Mouse (Mus musculus) hindbrain, embryonic 13.5 days (tissue): ENCODE results near the gene Nek8. TPM values are rescaled to one million over a fixed set of nuclear protein-coding genes. Genes with fewer than 3 reads are reported as not detected.

ENCODE experiments used
- ATAC-seq: fragments of 200-750 bp; cut with Nextera tagmentation; 2 replicates; pipeline ENCODE4 v1.8.0; 2017; ENCODE audit warnings: moderate TSS enrichment; ENCODE audit not compliant: low FRiP score
- H3K27ac ChIP-seq: fragments of 300-500 bp; sonication (generic); 2 replicates; pipeline ENCODE4 v1.5.1; 2015; ENCODE audit warnings: inconsistent platforms, mild to moderate bottlenecking, moderate library complexity
- H3K27me3 ChIP-seq: fragments of 300-500 bp; sonication (generic); 2 replicates; pipeline ENCODE4 v1.6.1; 2015; ENCODE audit warnings: mild to moderate bottlenecking, inconsistent platforms
- H3K36me3 ChIP-seq: fragments of 300-500 bp; sonication (generic); 2 replicates; pipeline ENCODE4 v1.6.1; 2015; ENCODE audit warnings: mild to moderate bottlenecking, inconsistent platforms
- H3K4me1 ChIP-seq: fragments of 300-500 bp; sonication (generic); replicated peaks from 2 replicates; pipeline ENCODE4 v1.6.1; 2015; ENCODE audit warnings: inconsistent platforms
- H3K4me2 ChIP-seq: fragments of 300-500 bp; sonication (generic); 2 replicates; pipeline ENCODE4 v1.6.1; 2015; ENCODE audit warnings: inconsistent platforms, mild to moderate bottlenecking, moderate library complexity
- H3K4me3 ChIP-seq: fragments of 300-500 bp; sonication (generic); 2 replicates; pipeline ENCODE4 v1.5.1; 2015; ENCODE audit warnings: mild to moderate bottlenecking, inconsistent platforms
- H3K9ac ChIP-seq: fragments of 300-500 bp; sonication (generic); 2 replicates; pipeline ENCODE4 v1.6.1; 2015; ENCODE audit warnings: mild to moderate bottlenecking, inconsistent platforms
- H3K9me3 ChIP-seq: fragments of 300-500 bp; sonication (generic); 2 replicates; pipeline ENCODE4 v1.6.1; 2016; ENCODE audit warnings: inconsistent platforms
- WGBS: fragments of 180-500 bp; shearing (Covaris S2); methylation state at CpG from one replicate; pipeline ENCODE4 v1.1.7; 2015; 5-methylcytosine and 5-hydroxymethylcytosine counted together
- polyA plus RNA-seq: library from polyadenylated mRNA; unstranded; fragments of >200 nt; fragmentation: Nextera tagmentation; extraction: Ambion mirVana; gene quantifications from 2 replicates; pipeline ENCODE4 v1.2.1, GENCODE M21; 2015

Gene Nek8
- polyA plus RNA-seq, 1 experiment from 2014 or later: 6.7 TPM

- Histone ChIP-seq H3K4me1 (peaks cover 16% of the 10 kb centered on the region), H3K4me2 (no peak overlapping the region), H3K9me3 (no peaks in the 10 kb centered on the region), H3K27ac (no peak overlapping the region), H3K36me3 (0 out of 2 replicates have a peak, but pooled peaks cover 3% of the 10 kb centered on the region), H3K27me3 (peaks cover 2% of the 10 kb centered on the region; the same call in 1 of the 2 replicates), H3K9ac (peak overlapping the region; percentile 10; the same call in 1 of the 2 replicates), H3K4me3 (no peak overlapping the region)
- ATAC-seq: no peak
- WGBS: 82% methylated on average over 16 of the region's 16 CpGs
Measured at GRCm38 (mm10) chr11:78172034-78172747, 4.3 kb downstream of the Nek8 start.

- H3K4me1 ChIP-seq: peaks cover 9% of the 10 kb centered on the region
- H3K27ac ChIP-seq: no peak overlapping the region
- no peak overlapping the region for H3K9ac ChIP-seq
- 0 out of 2 replicates have a peak, but pooled peaks cover 3% of the 10 kb centered on the region for H3K36me3 ChIP-seq
- WGBS: 68% methylated on average over 4 of the region's 4 CpGs
- no peak overlapping the region for H3K4me2 ChIP-seq
- H3K4me3 ChIP-seq: no peak overlapping the region
- H3K27me3 ChIP-seq: 0 out of 2 replicates have a peak, but pooled peaks cover 4% of the 10 kb centered on the region
- H3K9me3 ChIP-seq: no peaks in the 10 kb centered on the region
- no peak for ATAC-seq
Measured at GRCm38 (mm10) chr11:78171328-78171727, 5.1 kb downstream of the Nek8 start.

DNA sequence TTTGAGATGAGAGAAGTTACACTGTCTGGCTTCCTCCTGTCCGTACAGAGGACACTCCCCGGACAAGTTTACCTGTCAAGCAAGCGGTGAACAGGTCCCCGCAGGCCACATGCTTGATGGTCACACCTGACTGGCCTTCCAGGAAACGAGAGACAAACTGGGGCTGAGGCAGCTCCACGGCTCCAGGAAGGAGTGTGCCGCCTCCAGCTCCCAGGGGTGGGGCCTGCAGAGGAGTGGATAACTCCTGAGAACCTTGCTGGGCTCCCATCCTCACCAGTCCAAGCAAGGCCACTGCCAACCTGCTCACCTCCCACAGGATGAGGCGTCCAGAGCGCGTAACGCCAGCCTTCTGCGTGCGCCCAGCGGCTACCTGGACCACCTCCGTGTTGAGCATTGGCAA lies 6.2 kb downstream of the Nek8 start:
- no peak for ATAC-seq
- H3K27ac ChIP-seq: no peak overlapping the region
- H3K36me3 ChIP-seq: 0 out of 2 replicates have a peak, but pooled peaks cover 3% of the 10 kb centered on the region
- 91% methylated on average over 15 of the region's 15 CpGs for WGBS
- H3K9ac ChIP-seq: no peak overlapping the region
- peaks cover 12% of the 10 kb centered on the region for H3K4me1 ChIP-seq
- H3K4me3 ChIP-seq: no peak overlapping the region
- 0 out of 2 replicates have a peak, but pooled peaks cover 4% of the 10 kb centered on the region for H3K27me3 ChIP-seq
- H3K9me3 ChIP-seq: no peaks in the 10 kb centered on the region
- no peak overlapping the region for H3K4me2 ChIP-seq

- Histone ChIP-seq H3K4me1 (peaks cover 14% of the 10 kb centered on the region), H3K9ac (no peak overlapping the region), H3K36me3 (0 out of 2 replicates have a peak, but pooled peaks cover 3% of the 10 kb centered on the region), H3K27me3 (0 out of 2 replicates have a peak, but pooled peaks cover 4% of the 10 kb centered on the region), H3K27ac (no peak overlapping the region), H3K4me3 (no peak overlapping the region), H3K4me2 (no peak overlapping the region), H3K9me3 (no peaks in the 10 kb centered on the region)
- no peak for ATAC-seq
- 65% methylated on average over 19 of the region's 19 CpGs for WGBS
Measured at GRCm38 (mm10) chr11:78168541-78169468, 7.7 kb downstream of the Nek8 start.

DNA sequence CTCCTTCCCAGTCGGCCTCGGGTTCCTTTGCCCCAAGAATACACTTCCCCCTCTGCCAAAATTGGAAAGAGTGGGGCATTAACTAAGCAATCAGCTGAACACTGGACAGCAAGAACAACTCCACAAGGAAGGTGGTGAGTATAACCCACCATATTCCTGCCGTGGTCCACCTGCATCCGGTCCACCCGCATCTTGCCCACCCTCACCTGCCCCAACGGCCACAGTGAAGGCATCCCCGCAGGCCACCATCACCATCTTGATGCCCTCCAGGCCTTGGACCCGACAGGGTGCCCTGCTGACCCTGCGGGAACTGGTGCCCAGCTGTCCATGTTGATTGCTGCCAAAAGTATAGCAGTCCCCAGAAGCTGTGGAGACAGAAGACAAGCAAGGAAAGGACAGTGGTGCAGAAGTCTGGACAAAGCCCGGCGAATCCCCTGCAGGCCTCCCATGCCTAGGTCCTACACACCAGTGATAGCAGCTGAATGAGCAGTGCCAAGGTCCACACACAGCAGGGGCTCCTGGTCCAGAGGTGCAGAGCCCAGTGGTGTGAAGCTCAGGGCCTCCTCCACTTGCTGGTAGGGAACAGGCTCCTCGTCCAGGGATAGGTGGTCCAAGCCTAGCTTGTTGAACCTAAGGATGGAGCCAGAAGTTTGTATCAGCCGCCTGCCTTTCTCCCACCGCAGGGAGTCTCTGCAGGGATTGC lies 9.1 kb downstream of the Nek8 start:
- ATAC-seq: no peak
- no peak overlapping the region for H3K4me3 ChIP-seq
- 0 out of 2 replicates have a peak, but pooled peaks cover 3% of the 10 kb centered on the region for H3K36me3 ChIP-seq
- H3K27me3 ChIP-seq: 0 out of 2 replicates have a peak, but pooled peaks cover 4% of the 10 kb centered on the region
- no peak overlapping the region for H3K9ac ChIP-seq
- no peaks in the 10 kb centered on the region for H3K9me3 ChIP-seq
- H3K4me1 ChIP-seq: peaks cover 27% of the 10 kb centered on the region
- no peak overlapping the region for H3K27ac ChIP-seq
- WGBS: 92% methylated on average over 14 of the region's 14 CpGs
- no peak overlapping the region for H3K4me2 ChIP-seq

GRCm38 (mm10) chr11:78166640-78167039 lies 9.8 kb downstream of the Nek8 start:
- Histone ChIP-seq H3K27ac (peak overlapping the region; percentile 2; the same call in 1 of the 2 replicates), H3K9ac (no peak overlapping the region)

DNA sequence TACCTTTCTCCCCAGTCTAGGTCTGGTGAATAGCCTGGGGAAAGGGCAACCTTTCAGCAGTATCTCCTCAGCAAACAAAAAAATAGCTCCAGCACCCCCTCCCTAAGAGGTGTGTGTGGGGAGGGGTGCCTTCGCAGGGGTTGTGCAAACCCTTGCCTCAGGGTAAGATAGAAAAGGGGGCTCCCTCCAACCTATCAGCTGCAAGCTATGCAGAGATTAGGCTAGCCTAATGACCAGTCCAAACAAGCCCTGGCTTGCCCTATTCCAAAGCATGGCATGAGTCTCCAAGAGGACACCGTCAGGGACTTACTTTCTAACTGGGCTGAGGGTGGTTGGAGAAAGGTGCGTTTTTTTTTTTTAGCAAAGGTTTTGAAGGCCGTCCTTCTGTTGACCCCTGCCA lies 10.3 kb downstream of the Nek8 start:
- peak overlapping the region; percentile 100 for H3K9ac ChIP-seq
- ATAC-seq: no peak
- peaks cover 15% of the 10 kb centered on the region for H3K36me3 ChIP-seq
- WGBS: 62% methylated on average over 4 of the region's 4 CpGs
- H3K4me3 ChIP-seq: peak overlapping the region; percentile 98
- H3K9me3 ChIP-seq: no peaks in the 10 kb centered on the region
- 0 out of 2 replicates have a peak, but pooled peaks cover 4% of the 10 kb centered on the region for H3K27me3 ChIP-seq
- H3K4me2 ChIP-seq: peak overlapping the region; percentile 91
- H3K4me1 ChIP-seq: peaks cover 40% of the 10 kb centered on the region
- H3K27ac ChIP-seq: peak overlapping the region; percentile 99

More at GRCm38 (mm10) chr11:78166640-78167039, 9.8 kb downstream of the Nek8 start:
- no peak for ATAC-seq
- H3K4me2 ChIP-seq: no peak overlapping the region
- WGBS: 76% methylated on average over 6 of the region's 6 CpGs
- peaks cover 11% of the 10 kb centered on the region for H3K36me3 ChIP-seq
- no peaks in the 10 kb centered on the region for H3K9me3 ChIP-seq
- H3K4me1 ChIP-seq: peaks cover 35% of the 10 kb centered on the region
- 0 out of 2 replicates have a peak, but pooled peaks cover 4% of the 10 kb centered on the region for H3K27me3 ChIP-seq
- H3K4me3 ChIP-seq: no peak overlapping the region

DNA sequence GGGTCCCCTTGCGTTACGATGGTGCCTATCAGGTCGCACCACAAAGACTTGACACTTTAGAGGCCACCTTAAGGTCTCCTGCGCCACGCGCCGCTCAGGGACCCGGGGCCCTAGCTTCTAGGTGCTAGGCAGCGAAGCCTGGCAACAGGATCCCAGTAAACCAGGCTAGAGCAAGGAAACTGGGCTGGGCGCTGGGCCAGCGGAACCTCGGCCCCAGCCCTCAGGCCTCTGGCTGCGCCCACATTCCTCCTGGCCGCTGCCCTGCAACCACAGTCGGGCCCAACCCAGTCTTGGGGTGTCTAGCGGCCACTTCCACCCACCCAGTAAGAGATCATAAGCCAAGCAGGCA lies 10.7 kb downstream of the Nek8 start:
- peak; percentile 18; the same call in 1 of the 2 replicates for ATAC-seq
- Histone ChIP-seq H3K9me3 (no peaks in the 10 kb centered on the region), H3K27ac (peak overlapping the region; percentile 99), H3K4me1 (peaks cover 40% of the 10 kb centered on the region), H3K36me3 (peaks cover 17% of the 10 kb centered on the region), H3K9ac (peak overlapping the region; percentile 100), H3K4me3 (peak overlapping the region; percentile 98), H3K4me2 (peak overlapping the region; percentile 91), H3K27me3 (0 out of 2 replicates have a peak, but pooled peaks cover 4% of the 10 kb centered on the region)
- WGBS: 1% methylated on average over 16 of the region's 16 CpGs

DNA sequence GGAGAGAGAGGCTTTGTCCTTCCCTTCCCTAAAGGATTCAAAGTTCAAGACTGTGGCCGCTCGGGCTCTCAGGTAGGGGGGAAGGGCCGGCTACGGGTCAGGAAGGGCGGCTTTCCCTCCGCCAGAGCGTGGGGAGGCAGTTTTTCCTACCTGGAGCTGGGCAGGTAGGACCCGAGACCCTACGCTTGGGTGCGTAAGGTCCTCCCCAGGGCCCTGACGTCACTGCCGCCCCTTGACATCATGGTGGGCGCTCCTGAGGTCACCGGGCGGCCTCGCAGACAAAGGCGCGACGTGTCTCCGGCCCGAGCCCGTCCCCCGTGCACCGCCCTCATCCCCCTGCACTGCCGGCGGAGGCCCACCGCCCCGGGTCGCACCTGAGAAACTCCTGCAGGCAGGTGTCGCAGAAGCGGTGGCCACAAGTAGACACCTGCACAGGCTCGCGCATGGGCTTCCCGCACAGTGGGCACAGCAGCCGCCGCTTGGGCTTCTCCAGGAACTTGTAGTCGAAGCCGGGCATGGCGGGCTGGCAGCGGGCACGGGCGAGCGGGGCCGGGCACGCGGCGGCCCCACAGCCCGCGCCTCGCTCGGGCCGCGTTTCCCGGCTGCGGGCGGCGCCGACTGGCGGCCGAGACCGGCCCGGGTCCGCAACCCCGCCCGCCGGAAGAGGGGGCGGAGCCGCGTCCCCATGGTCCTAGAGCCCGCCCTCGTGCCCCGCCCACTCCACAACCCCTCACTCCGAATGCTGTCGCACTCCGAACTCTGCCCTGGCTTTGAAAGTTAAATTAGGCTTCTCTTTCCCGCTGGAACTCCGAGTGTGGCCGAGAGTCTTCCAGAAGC lies 11.3 kb downstream of the Nek8 start, which contains the start of gene Traf4:
Gene Traf4 (minus strand): TSS at position 666 of the 837 bp plus-strand sequence.
- Histone ChIP-seq H3K9ac (peak within 1 kb of the TSS; percentile 100), H3K27me3 (0 out of 2 replicates have a peak, but pooled peaks cover 4% of the 10 kb centered on the region), H3K4me1 (peaks cover 40% of the 10 kb centered on the region), H3K4me2 (peak within 1 kb of the TSS; percentile 91), H3K36me3 (peaks cover 23% of the 10 kb centered on the region), H3K4me3 (peak within 1 kb of the TSS; percentile 98), H3K27ac (peak within 1 kb of the TSS; percentile 99), H3K9me3 (no peaks in the 10 kb centered on the region)
- ATAC-seq: peak; percentile 83
- under 1% methylated on average over 78 of the region's 78 CpGs for WGBS

DNA sequence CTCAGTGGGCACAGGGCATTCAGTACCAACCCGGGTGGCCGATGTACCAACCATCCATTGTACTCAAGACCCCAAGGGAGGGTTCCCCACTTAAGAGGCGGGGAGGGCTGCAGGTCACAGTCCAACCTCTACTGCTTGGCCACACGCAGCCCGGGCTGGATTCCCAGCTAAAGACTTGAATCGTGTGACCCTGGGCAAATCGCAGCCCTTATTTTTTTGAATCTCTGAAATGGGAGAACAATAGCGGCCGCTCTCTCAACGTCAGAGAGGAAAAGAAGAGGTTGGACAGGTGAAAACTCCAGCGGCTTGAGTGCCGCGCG lies 11.9 kb downstream of the Nek8 start:
- Histone ChIP-seq H3K9me3 (no peaks in the 10 kb centered on the region), H3K36me3 (peaks cover 28% of the 10 kb centered on the region), H3K4me2 (peak overlapping the region; percentile 91), H3K27ac (peak overlapping the region; percentile 99), H3K4me3 (peak overlapping the region; percentile 98), H3K4me1 (peaks cover 42% of the 10 kb centered on the region), H3K9ac (peak overlapping the region; percentile 100), H3K27me3 (0 out of 2 replicates have a peak, but pooled peaks cover 4% of the 10 kb centered on the region)
- ATAC-seq: no peak
- under 1% methylated on average over 14 of the region's 14 CpGs for WGBS
